Mouse (Mus musculus): ENCODE measurements around the gene Olfr1302. TPM values are rescaled to one million over a fixed set of nuclear protein-coding genes. Genes with fewer than 3 reads are reported as not detected.

Gene Olfr1302
- not detected for total RNA-seq (2021)

DNA sequence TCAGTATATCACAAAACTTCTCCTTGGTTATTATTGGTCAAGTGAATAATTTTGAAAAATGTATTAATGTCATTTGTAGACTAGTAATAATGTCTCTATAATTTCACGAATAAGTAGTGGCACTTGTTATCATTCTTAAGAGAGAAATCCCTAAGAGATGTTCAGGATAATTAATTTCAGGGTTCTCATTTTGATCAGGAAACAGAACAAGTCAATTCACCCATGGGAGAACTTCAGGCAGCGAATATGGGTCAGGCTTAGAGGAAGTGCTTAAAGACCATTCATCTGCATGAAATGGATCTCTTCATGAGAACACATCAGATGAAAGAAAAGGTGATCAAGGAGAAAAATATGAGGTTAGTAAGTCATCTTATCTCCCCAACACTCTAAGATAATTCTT is at the start of gene Olfr1302:
Gene Olfr1302 (plus strand): TSS at position 301 of the 400 bp plus-strand sequence.
- intact Hi-C loops (cut with DNase I): no loop called here

DNA sequence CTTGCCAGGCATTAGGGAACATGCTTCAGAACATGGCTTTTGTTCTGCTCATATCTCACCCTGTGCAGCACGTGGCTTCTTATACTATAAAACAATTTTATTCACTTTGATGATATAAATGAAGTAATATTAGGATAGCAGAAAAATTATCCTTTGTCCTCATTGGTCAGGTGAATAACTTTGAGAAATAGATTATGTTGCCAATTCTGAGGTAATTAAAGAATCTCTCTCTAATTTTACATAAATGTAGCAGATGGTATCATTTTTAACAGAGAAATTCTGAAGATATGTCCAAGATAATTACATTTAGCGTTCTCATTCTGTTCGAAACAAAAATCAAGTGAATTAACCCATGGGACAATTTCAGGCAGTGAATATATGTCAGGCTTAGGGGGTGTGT is 26.5 kb upstream of the Olfr1302 start, which contains the start of gene Olfr1301:
Gene Olfr1301 (plus strand): TSS at position 301 of the 400 bp plus-strand sequence.
- intact Hi-C loops (cut with DNase I): no loop called here
- no peak for DNase-seq

More for the DNA sequence above, at the start of gene Olfr1302:
- DNase-seq: no peak

DNA sequence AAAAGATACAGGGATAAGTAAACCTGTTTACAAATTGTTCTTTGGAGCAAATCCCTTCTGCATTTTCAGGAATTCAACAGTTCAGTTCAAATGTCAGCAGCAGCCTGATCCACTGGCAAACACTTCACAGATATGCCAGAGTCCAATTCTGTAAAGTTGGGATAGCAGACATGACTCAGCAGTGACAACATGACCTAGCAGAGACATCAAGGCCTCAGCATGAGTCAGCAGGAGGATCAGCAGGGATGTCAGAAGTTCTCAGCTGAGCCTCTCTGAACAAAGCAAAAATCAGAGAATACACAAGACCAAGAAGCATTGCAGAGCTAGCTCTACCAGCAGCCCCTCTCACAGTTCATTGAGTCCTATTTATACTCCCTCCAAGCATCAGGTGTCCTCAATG is 35.7 kb downstream of the Olfr1302 start:
- no peak for DNase-seq
- intact Hi-C loops (cut with DNase I): no loop called here

DNA sequence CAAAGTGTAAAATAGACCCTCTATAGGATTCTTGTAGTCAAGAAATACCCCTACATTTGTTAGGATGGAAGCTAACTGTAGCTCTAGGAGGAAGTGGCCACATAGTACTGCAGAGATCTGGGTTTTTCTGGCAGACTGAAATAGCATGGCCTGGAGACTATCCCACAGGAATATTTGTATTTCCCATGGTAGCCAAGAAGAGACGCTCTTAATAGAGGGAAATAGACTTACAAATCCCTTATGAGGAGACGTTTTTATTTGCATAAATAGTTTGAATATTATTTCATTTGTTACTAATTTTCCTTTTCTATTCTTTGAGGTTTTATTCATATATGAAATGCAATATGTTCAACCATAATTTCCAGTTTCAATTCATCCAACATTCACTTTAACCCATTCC is 43.0 kb downstream of the Olfr1302 start, which contains the start of gene Olfr1303:
Gene Olfr1303 (minus strand): TSS at position 101 of the 400 bp plus-strand sequence.
- no peak for DNase-seq
- intact Hi-C loops (cut with DNase I): no loop called here

Other genes with a start within 250 kb of the Olfr1302 start
- not detected for gene Olfr1294, start 237.1 kb upstream of the Olfr1302 start, total RNA-seq (2021)
- not detected for gene Olfr1295, start 207.7 kb upstream of the Olfr1302 start, total RNA-seq (2021)
- not detected for gene Olfr1297, start 150.9 kb upstream of the Olfr1302 start, total RNA-seq (2021)
- not detected for gene Olfr1298, start 128.2 kb upstream of the Olfr1302 start, total RNA-seq (2021)
- gene Olfr1299, start 116.0 kb upstream of the Olfr1302 start, total RNA-seq (2021): not detected
- not detected for gene Olfr1301, start 26.4 kb upstream of the Olfr1302 start, total RNA-seq (2021)
- not detected for gene Olfr1303, start 42.9 kb downstream of the Olfr1302 start, total RNA-seq (2021)
- not detected for gene Olfr1305, start 99.7 kb downstream of the Olfr1302 start, total RNA-seq (2021)
- gene Olfr1306, start 138.8 kb downstream of the Olfr1302 start, total RNA-seq (2021): not detected
- gene Olfr1307, start 172.0 kb downstream of the Olfr1302 start, total RNA-seq (2021): under 1 TPM in 1 of 2 experiments, not detected in 1; 0.02 TPM
- not detected for gene Olfr1308, start 187.5 kb downstream of the Olfr1302 start, total RNA-seq (2021)
- not detected for gene Olfr1309, start 212.9 kb downstream of the Olfr1302 start, total RNA-seq (2021)
- not detected for gene Olfr1310, start 235.3 kb downstream of the Olfr1302 start, total RNA-seq (2021)
- gene Olfr1311, start 247.0 kb downstream of the Olfr1302 start, total RNA-seq (2021): not detected